Mouse (Mus musculus): ENCODE measurements around the gene Cyp46a1.

Cyp46a1 gene

GRCm38 (mm10) chr12:108399191-108399590 is 65.0 kb downstream of the Cyp46a1 start:
- no peak for DNase-seq (ENCODE audit: low read depth, low spot score)

DNA sequence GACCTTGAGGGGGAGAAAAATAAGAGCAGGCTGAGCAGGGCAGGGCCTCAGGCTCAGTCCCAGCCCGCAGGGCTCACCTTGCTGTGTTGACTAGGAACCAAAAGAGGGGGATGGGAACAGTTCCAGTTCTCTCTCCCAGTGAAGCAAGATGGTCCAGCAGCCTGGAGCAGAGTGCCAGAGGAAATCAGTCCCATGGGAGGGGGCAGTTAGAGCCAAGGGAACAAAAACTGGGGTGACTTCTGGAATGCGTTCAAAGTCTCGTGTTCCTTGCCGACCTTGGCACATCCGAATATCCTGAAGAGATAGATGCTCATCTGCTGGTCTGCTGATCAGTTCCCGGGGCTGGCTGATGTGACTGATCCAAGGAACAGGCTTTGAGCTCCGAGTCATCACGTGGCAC is 66.8 kb downstream of the Cyp46a1 start:
- DNase-seq (ENCODE audit: low read depth, low spot score), result no peak

- DNase-seq (ENCODE audit: low read depth, low spot score), result no peak
These were observed 69.8 kb downstream of the Cyp46a1 start for GRCm38 (mm10) chr12:108403957-108404356.

- no peak for DNase-seq (ENCODE audit: low read depth, low spot score)
These were observed 74.9 kb downstream of the Cyp46a1 start for GRCm38 (mm10) chr12:108409100-108409499.

GRCm38 (mm10) chr12:108410416-108411208 is 76.4 kb downstream of the Cyp46a1 start:
- no peak for DNase-seq (ENCODE audit: low read depth, low spot score)
